Mouse (Mus musculus) kidney, adult 2 months (tissue): ENCODE results near the gene Olfr322.

Experiments used
- CTCF ChIP-seq: fragments of 200-500 bp; conservative IDR thresholded peaks from 2 replicates; pipeline ENCODE4 v1.5.1; 2011; ENCODE audit warnings: low read depth, mild to moderate bottlenecking, control low read depth, low read length, moderate library complexity, mixed read lengths; ENCODE audit not compliant: insufficient read depth, insufficient read length
- POLR2A ChIP-seq: fragments of 200-500 bp; IDR thresholded peaks from one replicate; pipeline ENCODE4 v1.6.1; 2011; ENCODE audit warnings: low read depth, low read length, control low read depth

- TF ChIP-seq POLR2A: no peak
- no peak for TF ChIP-seq CTCF
Measured at GRCm38 (mm10) chr11:58613359-58613758, 45.2 kb upstream of the Olfr322 start.
